Mouse (Mus musculus) limb, embryonic 11.5 days (tissue): ENCODE results near the gene Btd. TPM values are rescaled to one million over a fixed set of nuclear protein-coding genes. Genes with fewer than 3 reads are reported as not detected.

Experiments
- ATAC-seq: fragments of 200-750 bp; cut with Nextera tagmentation; 2 replicates; pipeline ENCODE4 v1.8.0; 2017; ENCODE audit warnings: low read depth; ENCODE audit not compliant: insufficient number of reproducible peaks, low FRiP score, low TSS enrichment
- DNase-seq: peaks from one replicate; pipeline ENCODE4 v3.0.0-alpha.2; 2015; ENCODE audit warnings: low spot score
- H3K27ac ChIP-seq: fragments of 300-500 bp; sonication (generic); replicated peaks from 2 replicates; pipeline ENCODE4 v1.5.1; 2014; ENCODE audit warnings: low read depth, mild to moderate bottlenecking, low read length
- H3K27me3 ChIP-seq: fragments of 300-500 bp; sonication (generic); 2 replicates; pipeline ENCODE4 v1.6.1; 2014; ENCODE audit warnings: mild to moderate bottlenecking, low read length, mixed read lengths; ENCODE audit not compliant: control insufficient read depth, insufficient read depth
- H3K36me3 ChIP-seq: fragments of 300-500 bp; sonication (generic); 2 replicates; pipeline ENCODE4 v1.6.1; 2014; ENCODE audit warnings: mild to moderate bottlenecking, low read length, moderate library complexity, mixed read lengths; ENCODE audit not compliant: control insufficient read depth, insufficient read depth
- H3K4me1 ChIP-seq: fragments of 300-500 bp; sonication (generic); 2 replicates; pipeline ENCODE4 v1.6.1; 2014; ENCODE audit warnings: low read length, mixed read lengths; ENCODE audit not compliant: control insufficient read depth, insufficient read depth
- H3K4me2 ChIP-seq: fragments of 300-500 bp; sonication (generic); 2 replicates; pipeline ENCODE4 v1.6.1; 2014; ENCODE audit warnings: low read depth, mild to moderate bottlenecking, moderate library complexity; ENCODE audit not compliant: severe bottlenecking
- H3K4me3 ChIP-seq: fragments of 300-500 bp; sonication (generic); 2 replicates; pipeline ENCODE4 v1.5.1; 2014; ENCODE audit warnings: low read depth, low read length
- H3K9ac ChIP-seq: fragments of 300-500 bp; sonication (generic); 2 replicates; pipeline ENCODE4 v1.6.1; 2014; ENCODE audit warnings: mild to moderate bottlenecking, low read length
- H3K9me3 ChIP-seq: fragments of 300-500 bp; sonication (generic); 2 replicates; pipeline ENCODE4 v1.6.1; 2016; ENCODE audit warnings: low read length; ENCODE audit not compliant: control insufficient read depth
- WGBS: fragments of 180-500 bp; shearing (Covaris S2); extraction: QIAGEN DNeasy Blood & Tissue Kit; methylation state at CpG from one replicate; pipeline ENCODE4 v1.1.7; 2014; 5-methylcytosine and 5-hydroxymethylcytosine counted together
- polyA plus RNA-seq: library from polyadenylated mRNA; unstranded; fragments of >200 nt; fragmentation: Nextera tagmentation; extraction: Ambion mirVana; gene quantifications from 2 replicates; pipeline ENCODE4 v1.2.1, GENCODE M21; 2014

Gene Btd
- polyA plus RNA-seq, 1 experiment from 2014 or later, result 18.9 TPM

DNA sequence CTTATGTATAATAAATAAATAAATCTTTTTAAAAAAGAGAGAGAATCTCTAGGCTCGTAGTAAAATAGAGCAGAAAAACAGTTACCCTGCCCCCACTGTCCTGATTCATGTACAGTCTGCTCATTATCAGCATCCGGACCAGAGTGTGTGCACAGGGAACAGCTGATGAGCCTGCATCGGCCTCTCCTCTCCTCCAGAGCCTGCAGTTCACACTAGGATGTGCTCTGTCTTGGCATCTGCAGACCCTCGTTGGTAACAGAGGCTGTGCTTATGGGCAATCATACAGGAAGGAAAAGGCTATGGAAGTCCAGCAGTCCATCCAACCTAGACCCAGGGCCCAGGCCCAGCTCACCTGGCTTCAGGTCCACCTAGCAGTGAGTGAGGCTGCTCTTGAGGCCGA lies 11.3 kb downstream of the Btd start:
- 73% methylated on average over 5 of the region's 5 CpGs for WGBS
- Histone ChIP-seq H3K4me3 (no peak overlapping the region), H3K9me3 (no peaks in the 10 kb centered on the region), H3K9ac (no peak overlapping the region), H3K27me3 (no peaks in the 10 kb centered on the region), H3K27ac (no peak overlapping the region), H3K36me3 (no peaks in the 10 kb centered on the region), H3K4me1 (no peaks in the 10 kb centered on the region), H3K4me2 (no peak overlapping the region)
- DNase-seq, result peak; percentile 19
- ATAC-seq, result no peak

DNA sequence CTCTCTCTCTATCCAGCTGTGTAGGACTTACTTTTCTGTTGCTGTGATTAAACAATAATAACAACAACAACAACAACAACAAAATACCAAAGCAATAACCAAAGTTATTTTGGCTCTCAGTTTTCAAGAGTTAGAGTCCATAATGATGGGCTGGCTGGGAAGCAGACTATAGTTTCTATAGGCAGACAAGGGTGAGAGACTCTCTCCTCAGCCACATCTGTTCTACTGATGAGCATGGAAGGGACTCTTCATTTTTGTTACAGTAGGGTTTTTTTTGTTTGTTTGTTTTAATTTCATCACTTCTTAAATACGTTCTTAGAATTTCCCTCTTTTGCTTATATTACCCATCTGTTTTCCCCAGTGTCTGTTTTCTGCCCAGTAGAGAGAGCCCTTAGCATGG lies 11.8 kb downstream of the Btd start:
- Histone ChIP-seq H3K4me1 (no peaks in the 10 kb centered on the region), H3K27me3 (no peaks in the 10 kb centered on the region), H3K4me3 (no peak overlapping the region), H3K9me3 (no peaks in the 10 kb centered on the region), H3K9ac (no peak overlapping the region), H3K27ac (no peak overlapping the region), H3K36me3 (no peaks in the 10 kb centered on the region), H3K4me2 (no peak overlapping the region)
- WGBS, result 97% methylated on average over 1 of the region's 1 CpGs
- DNase-seq, result no peak
- ATAC-seq, result no peak

DNA sequence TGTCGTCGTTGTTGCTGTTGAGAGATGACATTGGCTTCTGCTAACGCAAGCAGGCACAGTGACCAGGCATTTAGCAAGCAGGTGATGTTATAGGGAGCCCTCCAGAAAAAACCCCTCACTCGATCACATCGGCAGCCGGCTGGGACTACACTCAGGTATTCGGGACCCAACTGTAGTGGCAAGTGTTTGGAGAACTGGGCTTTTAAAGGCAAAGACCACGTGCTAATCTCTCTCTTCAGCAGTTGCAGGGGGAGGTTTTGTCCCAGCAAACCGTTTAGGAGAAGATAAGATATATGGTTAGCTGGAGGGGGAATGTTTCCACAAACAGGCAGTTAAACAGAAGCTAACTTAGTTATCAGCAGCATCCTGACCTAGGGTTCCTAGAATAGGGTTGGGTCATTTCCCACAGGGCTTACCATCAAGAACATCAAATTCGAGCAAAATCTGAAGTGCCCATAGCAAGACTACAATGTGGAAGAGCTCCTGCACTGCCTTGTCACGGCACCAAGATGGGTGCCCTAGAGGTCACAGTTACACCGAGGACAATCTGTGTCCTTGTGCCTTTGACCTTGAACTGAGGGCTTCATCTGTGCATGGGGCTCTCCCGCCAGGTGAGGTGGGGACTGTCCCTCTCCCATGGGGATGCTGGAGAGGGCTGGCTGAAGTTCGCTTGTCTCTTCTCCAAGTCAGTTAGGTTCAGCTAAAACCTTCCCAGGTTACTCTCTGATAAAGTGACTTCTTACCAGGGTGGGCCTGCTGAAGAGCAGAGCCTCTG lies 12.5 kb downstream of the Btd start:
- Histone ChIP-seq H3K4me3 (no peak overlapping the region), H3K4me2 (no peak overlapping the region), H3K9me3 (no peaks in the 10 kb centered on the region), H3K27ac (no peak overlapping the region), H3K9ac (no peak overlapping the region), H3K4me1 (no peaks in the 10 kb centered on the region), H3K27me3 (no peaks in the 10 kb centered on the region), H3K36me3 (no peaks in the 10 kb centered on the region)
- WGBS, result 83% methylated on average over 14 of the region's 14 CpGs
- no peak for DNase-seq
- ATAC-seq, result no peak

- H3K9ac ChIP-seq, result no peak overlapping the region
- DNase-seq (peak; percentile 19), ATAC-seq (no peak; the same call in 1 of the 2 replicates)
- H3K9me3 ChIP-seq, result no peaks in the 10 kb centered on the region
- H3K27ac ChIP-seq, result no peak overlapping the region
- WGBS, result 91% methylated on average over 5 of the region's 5 CpGs
- H3K4me1 ChIP-seq, result peaks cover 2% of the 10 kb centered on the region; the same call in 1 of the 2 replicates
- H3K27me3 ChIP-seq, result no peaks in the 10 kb centered on the region
- no peak overlapping the region for H3K4me3 ChIP-seq
- no peaks in the 10 kb centered on the region for H3K36me3 ChIP-seq
- no peak overlapping the region for H3K4me2 ChIP-seq
These were observed 14.0 kb downstream of the Btd start for GRCm38 (mm10) chr14:31654816-31655215.

DNA sequence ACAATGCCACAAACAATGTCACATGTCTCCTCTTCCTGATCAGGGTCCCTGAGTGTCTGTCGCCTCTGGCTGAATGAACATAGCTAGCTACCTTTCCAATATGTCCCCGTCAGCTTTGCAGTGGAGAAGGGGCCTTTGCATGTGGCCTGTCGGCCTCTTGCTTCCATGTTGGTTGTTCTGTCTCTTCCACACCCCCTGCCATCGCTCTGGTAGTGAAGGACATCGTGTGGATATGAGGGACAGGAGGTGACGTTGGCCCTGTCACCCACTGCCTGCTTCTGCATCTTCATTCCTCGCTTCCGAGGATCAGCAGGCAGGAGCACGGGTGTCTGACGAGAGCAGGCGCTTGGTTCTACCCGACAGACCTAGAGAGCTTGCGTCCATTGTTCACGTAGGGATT lies 14.6 kb downstream of the Btd start:
- no peak overlapping the region for H3K4me2 ChIP-seq
- no peaks in the 10 kb centered on the region for H3K27me3 ChIP-seq
- no peak overlapping the region for H3K9ac ChIP-seq
- H3K36me3 ChIP-seq, result no peaks in the 10 kb centered on the region
- 87% methylated on average over 14 of the region's 14 CpGs for WGBS
- peaks cover 4% of the 10 kb centered on the region; the same call in 1 of the 2 replicates for H3K4me1 ChIP-seq
- H3K27ac ChIP-seq, result no peak overlapping the region
- no peak for ATAC-seq
- DNase-seq, result peak; percentile 19
- no peak overlapping the region for H3K4me3 ChIP-seq
- no peaks in the 10 kb centered on the region for H3K9me3 ChIP-seq

- ATAC-seq (no peak), DNase-seq (no peak)
- H3K4me2 ChIP-seq, result no peak overlapping the region
- peaks cover 10% of the 10 kb centered on the region; the same call in 1 of the 2 replicates for H3K4me1 ChIP-seq
- H3K27ac ChIP-seq, result no peak overlapping the region
- 70% methylated on average over 7 of the region's 7 CpGs for WGBS
- no peaks in the 10 kb centered on the region for H3K27me3 ChIP-seq
- H3K4me3 ChIP-seq, result no peak overlapping the region
- no peak overlapping the region for H3K9ac ChIP-seq
- no peaks in the 10 kb centered on the region for H3K36me3 ChIP-seq
- no peaks in the 10 kb centered on the region for H3K9me3 ChIP-seq
These were observed 15.6 kb downstream of the Btd start for GRCm38 (mm10) chr14:31656386-31656785.

GRCm38 (mm10) chr14:31656857-31657645 lies 16.2 kb downstream of the Btd start:
- no peak overlapping the region for H3K27ac ChIP-seq
- no peak overlapping the region for H3K4me3 ChIP-seq
- no peaks in the 10 kb centered on the region for H3K27me3 ChIP-seq
- peaks cover 11% of the 10 kb centered on the region; the same call in 1 of the 2 replicates for H3K4me1 ChIP-seq
- H3K9me3 ChIP-seq, result no peaks in the 10 kb centered on the region
- no peak for ATAC-seq
- no peak overlapping the region for H3K9ac ChIP-seq
- WGBS, result 45% methylated on average over 5 of the region's 5 CpGs
- DNase-seq, result peak; percentile 89
- H3K36me3 ChIP-seq, result no peaks in the 10 kb centered on the region
- H3K4me2 ChIP-seq, result no peak overlapping the region

DNA sequence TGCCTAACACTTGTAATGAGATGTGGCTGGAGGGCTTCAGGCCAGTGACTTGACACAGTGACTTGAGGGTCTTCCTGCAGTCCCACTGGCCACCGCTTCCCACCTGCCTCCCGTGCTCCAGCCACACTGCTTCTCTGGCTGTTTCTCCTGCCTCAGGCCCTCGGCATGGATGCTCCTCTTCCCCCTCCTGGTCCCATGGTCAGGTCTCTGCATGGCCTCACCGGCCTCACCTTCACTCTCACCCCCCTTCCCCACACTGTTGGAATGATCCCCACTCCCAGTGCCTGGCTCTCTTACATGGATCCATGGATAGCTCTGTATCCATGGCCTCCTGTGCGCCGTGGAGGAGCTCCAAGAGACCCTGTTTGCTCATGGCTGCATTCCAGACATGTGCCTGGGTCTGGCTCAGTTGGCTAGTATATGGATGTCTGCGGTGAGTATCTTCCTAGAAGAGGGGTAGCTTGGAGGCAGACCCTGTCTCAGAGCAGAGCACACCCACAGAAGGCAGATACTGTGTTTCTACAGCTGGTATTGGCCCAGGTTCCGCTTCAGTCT lies 17.4 kb downstream of the Btd start:
- no peak overlapping the region for H3K27ac ChIP-seq
- no peak overlapping the region for H3K4me2 ChIP-seq
- no peak overlapping the region for H3K4me3 ChIP-seq
- H3K9ac ChIP-seq, result no peak overlapping the region
- no peaks in the 10 kb centered on the region for H3K36me3 ChIP-seq
- H3K4me1 ChIP-seq, result peaks cover 21% of the 10 kb centered on the region
- WGBS, result 95% methylated on average over 8 of the region's 8 CpGs
- no peaks in the 10 kb centered on the region for H3K9me3 ChIP-seq
- no peaks in the 10 kb centered on the region for H3K27me3 ChIP-seq
- DNase-seq (peak; percentile 19), ATAC-seq (no peak)
